Mouse (Mus musculus): ENCODE measurements at regions not wholly inside any gene's neighbourhood (a gene's known extent, or its start where the extent isn't known, plus 50 kb on each side); places are given as distances from the start of the nearest gene placed in this dataset.

- no peak for DNase-seq (ENCODE audit: extremely low read depth, insufficient read length, low spot score)
Measured at GRCm38 (mm10) chr7:51722420-51722819, 100.6 kb downstream of the Slc17a6 start.

- DNase-seq (ENCODE audit: extremely low read depth, insufficient read length, low spot score): peak; percentile 6
Measured at GRCm38 (mm10) chr7:51723955-51724354, 102.1 kb downstream of the Slc17a6 start.

DNA sequence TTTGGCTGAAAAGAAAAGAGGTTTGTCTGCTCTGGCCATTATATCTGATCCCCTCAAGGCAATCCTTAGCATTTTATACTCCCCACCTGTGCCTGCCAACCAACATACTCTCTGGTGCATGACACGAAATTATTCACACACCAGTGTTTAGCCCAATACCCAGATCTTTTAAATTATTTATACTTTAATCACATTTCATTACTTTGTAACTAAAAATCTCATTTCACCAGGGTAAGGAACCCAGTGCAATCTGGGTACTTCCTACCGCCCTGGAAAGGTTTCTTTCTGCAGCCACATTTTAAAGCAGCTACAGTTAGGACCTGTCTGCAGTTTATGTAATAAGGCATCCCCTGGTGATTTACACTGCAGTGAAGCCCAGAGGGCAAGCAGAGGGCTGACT, 114.5 kb downstream of the Slc17a6 start:
- DNase-seq (ENCODE audit: extremely low read depth, insufficient read length, low spot score): no peak

- no peak for DNase-seq (ENCODE audit: extremely low read depth, insufficient read length, low spot score)
Measured at GRCm38 (mm10) chr7:51739590-51739989, 117.8 kb downstream of the Slc17a6 start.

- DNase-seq (ENCODE audit: extremely low read depth, insufficient read length, low spot score): no peak
Measured at GRCm38 (mm10) chr7:51740928-51741327, 119.1 kb downstream of the Slc17a6 start.

DNA sequence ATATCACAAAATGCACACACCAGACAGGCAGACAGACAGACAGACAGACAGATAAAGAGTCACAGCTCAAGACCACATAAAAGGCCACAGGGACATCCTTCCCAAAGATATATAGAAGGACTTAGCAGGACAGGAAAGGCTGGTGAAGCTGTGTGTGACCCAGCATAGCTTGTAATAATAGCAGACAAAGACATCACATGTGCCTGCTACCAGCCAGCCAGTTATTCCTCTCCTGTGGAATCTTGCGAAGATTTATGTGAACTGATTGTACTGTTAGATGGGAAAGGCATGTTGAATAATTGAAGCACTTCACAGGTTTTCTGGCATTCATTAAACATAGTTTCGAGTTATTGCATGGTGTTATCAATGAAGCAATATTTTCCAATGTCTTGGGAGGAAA, 119.1 kb upstream of the Gas2 start:
- DNase-seq (ENCODE audit: extremely low read depth, insufficient read length, low spot score): no peak

DNA sequence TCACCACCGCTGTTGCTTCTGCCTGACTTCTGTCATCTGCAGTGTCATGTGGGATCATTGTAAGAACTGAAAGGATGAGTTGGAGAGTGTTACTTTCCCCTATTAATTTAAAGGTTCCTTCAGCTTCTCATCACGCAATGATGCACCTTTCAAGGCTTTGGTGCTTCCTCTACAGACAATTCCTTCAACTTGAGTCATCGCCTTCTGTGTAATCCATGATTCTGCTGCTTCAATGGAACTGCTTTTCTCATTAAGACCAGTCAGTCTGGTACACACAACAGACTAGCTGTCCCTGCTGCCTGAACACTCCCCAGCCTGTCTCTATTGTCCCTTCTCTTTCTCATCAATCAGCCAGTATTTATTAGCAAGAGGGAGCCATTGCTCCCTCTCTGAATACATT, 116.2 kb upstream of the Gas2 start:
- DNase-seq (ENCODE audit: extremely low read depth, insufficient read length, low spot score): no peak

GRCm38 (mm10) chr7:51748633-51749303, 113.0 kb upstream of the Gas2 start:
- DNase-seq (ENCODE audit: extremely low read depth, insufficient read length, low spot score): no peak

GRCm38 (mm10) chr7:51749304-51750129, 112.3 kb upstream of the Gas2 start:
- DNase-seq (ENCODE audit: extremely low read depth, insufficient read length, low spot score): peak; percentile 27

DNA sequence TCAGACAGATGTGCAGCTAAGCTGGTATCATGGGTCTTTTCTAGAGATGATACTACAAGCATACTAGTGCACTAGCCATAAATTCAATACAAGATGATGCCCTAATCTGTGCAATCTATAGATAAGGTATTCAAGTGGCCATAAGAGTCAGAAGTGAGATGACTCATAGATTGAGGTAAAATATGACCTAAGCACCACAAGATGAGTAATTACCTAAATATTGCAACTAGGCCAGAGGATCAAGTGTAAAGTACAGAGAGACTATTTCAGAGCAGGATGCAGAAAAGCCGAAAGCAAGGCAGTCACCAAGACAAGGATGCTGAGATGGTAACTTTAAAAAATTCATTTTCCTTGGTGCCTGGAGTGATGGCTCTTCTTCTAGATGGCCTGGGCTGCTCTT, 111.5 kb upstream of the Gas2 start:
- peak; percentile 31 for DNase-seq (ENCODE audit: extremely low read depth, insufficient read length, low spot score)

DNA sequence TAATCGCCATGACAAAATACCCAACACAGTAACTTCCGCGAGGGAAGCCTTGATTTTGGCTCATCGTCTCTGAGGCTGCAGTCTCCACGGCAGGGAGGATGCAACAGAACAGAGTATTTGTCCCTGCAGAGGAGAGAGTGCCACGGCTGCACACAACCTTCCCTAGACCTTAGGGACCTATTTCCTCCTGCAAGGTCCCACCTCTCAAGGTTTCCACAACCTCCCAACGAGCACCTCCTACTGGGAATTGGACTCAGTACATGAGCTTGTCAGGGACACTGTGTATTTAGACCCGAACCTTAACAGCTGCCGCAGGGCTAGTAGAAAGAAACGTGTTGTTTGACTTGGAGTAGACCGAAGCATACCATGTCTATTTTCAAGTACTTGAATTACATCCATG, 108.8 kb upstream of the Gas2 start:
- no peak for DNase-seq (ENCODE audit: extremely low read depth, insufficient read length, low spot score)

DNA sequence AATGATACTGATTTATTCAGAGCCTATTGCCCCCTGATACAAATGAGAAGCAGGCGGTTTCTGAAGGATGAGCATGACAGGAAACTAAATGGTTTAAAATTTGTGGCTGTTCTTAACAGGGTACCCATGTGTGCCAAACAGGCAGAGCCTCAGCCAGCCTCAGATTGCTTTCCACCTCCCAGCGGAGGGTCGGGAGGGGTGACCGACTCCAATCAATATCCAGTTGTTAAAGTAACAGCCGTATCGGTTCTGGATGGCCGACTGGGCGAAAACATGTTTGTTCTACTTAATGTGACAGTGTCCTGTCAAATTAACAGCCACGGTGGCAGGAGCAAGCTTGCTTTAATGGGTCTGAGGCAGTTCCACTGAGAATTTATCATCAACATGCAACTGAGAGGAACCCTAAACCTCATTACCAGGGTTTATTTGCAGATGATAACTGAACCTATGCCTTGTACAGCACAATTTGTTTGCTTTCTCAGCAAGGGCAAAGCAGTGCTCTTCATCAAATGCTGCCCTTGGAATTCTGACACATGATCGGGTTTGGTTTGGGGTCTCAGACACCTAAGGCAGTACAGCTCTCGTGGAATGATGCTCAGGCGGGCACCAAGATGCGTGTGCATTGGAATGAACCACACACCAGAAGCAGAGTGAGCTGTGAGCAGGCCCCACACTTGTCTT, 107.5 kb upstream of the Gas2 start:
- no peak for DNase-seq (ENCODE audit: extremely low read depth, insufficient read length, low spot score)

GRCm38 (mm10) chr7:51756218-51756617, 105.6 kb upstream of the Gas2 start:
- no peak for DNase-seq (ENCODE audit: extremely low read depth, insufficient read length, low spot score)

DNA sequence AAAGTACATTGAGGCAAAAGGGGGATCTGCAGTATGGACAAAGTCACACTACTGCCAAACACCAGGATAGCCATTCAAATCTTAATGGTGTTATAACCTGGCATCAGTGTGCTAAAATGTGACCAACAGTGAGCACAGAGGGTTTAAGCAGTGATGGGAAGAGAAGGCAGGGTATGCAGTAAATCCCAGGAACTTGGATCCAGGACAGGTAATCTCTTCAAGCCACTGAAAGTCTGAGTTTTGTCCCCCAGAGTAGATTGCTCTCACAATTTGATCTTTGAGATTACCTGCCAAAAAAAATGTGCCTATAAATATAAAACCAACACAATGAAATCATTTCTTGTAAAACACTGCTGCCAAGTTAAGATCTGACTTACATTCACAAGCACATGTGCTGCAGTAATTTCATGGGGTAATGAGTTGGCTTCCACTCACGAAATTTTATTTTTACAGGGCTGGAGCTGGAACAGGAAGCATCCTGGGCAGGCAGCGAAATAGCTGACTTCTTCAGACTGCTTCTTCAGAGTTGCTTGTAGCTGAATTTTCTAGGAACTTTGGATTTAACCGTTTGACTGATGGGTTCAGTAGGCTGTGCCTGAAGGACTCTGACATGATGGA, 102.2 kb upstream of the Gas2 start:
- DNase-seq (ENCODE audit: extremely low read depth, insufficient read length, low spot score): no peak

GRCm38 (mm10) chr7:51767066-51767465, 94.7 kb upstream of the Gas2 start:
- no peak for DNase-seq (ENCODE audit: extremely low read depth, insufficient read length, low spot score)

DNA sequence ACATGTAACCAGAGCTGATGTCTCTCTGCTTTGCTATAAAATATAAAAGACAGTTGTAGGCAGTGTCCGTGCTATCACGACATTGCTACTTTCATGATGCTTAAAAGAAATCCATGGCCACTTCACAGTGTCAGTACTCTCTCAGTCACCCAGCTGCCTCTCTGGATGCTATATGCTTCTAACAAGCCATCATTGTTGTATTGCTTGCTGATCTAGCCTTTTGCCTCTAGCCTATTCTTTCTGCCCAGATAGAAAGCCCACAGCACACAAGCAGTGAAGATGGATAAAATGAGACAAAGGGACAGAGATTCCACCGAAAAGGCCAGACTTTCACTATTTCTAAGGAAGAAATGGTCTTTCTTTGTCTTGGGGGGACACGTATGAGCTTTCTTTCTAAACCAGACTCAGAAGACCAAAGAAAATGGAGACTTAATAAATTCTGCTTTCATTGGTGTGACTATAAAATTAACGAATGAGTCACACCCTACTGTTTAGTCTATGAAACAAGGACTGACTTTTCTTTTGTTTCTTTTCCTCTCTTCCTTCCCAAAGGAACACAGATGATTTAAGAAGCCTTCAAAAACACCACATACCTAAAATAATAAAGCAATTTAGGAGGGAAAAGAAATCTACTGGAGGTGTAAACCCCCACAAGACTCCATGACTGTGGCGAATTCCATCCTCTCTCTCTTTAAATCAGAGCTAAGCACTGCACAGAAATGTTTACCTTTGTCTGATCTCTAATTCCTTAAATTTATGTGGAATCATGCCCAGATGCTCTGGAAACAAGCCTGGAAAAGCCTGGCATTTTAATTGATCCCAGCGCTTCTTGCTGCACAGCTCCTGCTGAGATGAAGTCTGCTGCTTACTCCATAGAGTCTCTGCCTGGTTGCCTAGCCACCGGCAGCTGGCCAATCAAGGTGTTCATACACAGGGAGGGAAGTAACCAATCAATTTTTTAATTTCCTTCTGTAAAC, 89.6 kb upstream of the Gas2 start:
- no peak for DNase-seq (ENCODE audit: extremely low read depth, insufficient read length, low spot score)

DNA sequence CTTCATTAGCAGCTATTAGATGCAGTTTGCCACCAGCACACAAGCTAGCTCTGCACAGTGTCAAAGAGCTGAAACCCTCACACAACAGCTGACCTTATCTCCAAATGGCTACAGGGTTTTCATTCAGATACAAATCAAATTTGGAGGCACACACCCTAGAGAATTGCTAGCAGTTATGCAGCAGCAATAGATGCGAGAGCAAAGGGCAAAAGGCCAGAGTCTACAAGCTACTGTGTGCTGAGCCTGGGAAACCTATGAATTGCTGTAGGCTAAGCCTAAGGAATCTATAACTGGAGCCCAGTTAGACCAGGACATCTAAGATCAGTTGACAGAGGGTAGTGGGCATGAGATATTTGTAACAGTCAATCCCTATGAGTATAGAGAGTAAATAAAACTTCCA, 85.8 kb upstream of the Gas2 start:
- DNase-seq (ENCODE audit: extremely low read depth, insufficient read length, low spot score): no peak

DNA sequence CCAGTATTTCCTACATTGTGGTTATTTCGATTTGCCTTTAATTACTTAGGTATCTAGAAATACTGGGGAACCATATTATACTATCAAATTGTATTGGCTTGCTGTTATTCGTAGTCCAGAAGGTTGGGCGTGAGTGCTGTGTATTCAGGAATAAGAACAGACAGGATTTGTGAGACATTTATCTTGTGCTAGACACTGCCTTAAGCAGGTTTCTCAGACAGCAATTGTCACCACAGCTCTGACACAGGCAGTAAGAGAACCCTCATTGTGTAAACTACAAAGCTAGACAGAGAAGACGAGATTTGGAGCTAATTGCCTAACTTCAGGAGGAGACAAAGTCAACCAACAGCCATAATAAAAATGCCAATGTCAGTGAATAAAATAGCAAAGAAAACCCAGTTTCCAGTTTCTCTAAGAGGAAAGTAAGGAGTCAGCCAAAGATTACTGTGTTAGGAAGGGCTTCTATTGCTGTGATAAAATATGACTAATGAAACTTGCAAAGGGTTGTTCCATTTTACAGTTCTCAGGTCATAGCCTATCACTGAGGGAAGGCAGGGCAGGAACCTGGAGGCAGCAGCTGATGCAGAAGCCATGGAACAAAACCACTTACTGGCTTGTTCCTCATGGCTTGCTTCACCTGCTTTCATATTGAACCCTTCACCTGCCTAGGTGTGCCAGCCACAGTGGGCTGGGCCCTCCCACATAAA, 78.6 kb upstream of the Gas2 start:
- DNase-seq (ENCODE audit: extremely low read depth, insufficient read length, low spot score): no peak

DNA sequence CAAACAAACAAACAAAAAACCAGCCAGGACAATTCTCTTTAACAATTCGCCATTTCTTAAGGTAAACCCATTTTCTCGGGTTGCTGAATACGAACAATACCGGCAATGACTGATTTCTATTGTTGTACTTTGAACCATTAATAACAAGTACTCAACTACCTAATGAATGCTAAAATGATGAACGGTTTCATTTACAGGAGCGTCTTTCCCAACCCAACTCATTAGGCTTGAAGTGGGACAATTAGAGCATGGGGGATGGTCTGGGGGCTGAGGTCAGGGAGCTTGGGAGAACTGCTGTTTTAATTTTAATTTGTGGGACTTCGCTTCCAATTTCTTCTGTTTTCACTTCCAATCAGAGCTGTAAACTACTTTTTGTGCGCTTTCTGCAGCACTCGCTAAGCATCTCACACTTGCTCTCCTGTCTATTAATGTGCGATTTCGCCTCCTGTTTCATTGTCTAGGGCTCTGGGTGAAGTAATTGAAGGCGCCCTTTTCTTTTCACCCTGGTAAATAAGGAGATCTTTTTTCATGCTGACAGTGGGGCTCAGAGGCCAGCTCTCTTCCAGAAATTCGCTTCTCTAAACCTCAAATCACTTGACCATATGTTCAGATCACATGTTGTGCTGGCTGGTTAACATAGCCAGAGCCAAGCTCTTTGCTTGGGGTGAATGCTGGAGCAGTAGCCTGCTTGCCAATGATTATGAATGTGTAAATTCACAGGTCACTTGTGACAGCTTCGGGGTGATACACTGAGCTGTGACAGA, 77.7 kb upstream of the Gas2 start:
- DNase-seq (ENCODE audit: extremely low read depth, insufficient read length, low spot score): no peak
